Comparison of ENCODE assay signal across 24 mouse cellular contexts in genomic region chr17:40274906-40275470, GRCm38 (mm10). TPM values are rescaled to one million over a fixed set of nuclear protein-coding genes. Genes with fewer than 3 reads are reported as not detected.
DNase-seq lines count a peak whose midpoint lies in the region; ATAC-seq and TF ChIP-seq lines count a peak whose summit lies in the region.
"Had no signal": no experiment of that assay in that cellular context is flagged by ENCODE, and none has a peak within 500 bp of the region (broad histone marks: within the 10 kb centered on the region; RNA-seq: fewer than 3 reads in every experiment).

No protein-coding gene starts in this region.

- no peaks in the 10 kb centered on the region for H3K4me1 ChIP-seq in forebrain, embryonic 12.5 days
- H3K4me1 ChIP-seq in forebrain, embryonic 10.5 days = peaks cover 10% of the 10 kb centered on the region
- H3K4me1 ChIP-seq in hindbrain, postnatal 0 days (ENCODE audit: insufficient read depth, low read length) = no peaks in the 10 kb centered on the region
- H3K4me1 ChIP-seq in hindbrain, embryonic 13.5 days (replicated peaks) = no peaks in the 10 kb centered on the region
- H3K4me1 ChIP-seq: embryonic facial prominence, embryonic 13.5 days; heart, embryonic 12.5 days; hindbrain, embryonic 12.5 days; intestine, embryonic 15.5 days had no signal

- H3K4me2 ChIP-seq in forebrain, embryonic 12.5 days = no peak overlapping the region
- H3K4me2 ChIP-seq in hindbrain, postnatal 0 days (ENCODE audit: low read depth, low read length) = no peak overlapping the region
- no peak overlapping the region for H3K4me2 ChIP-seq in hindbrain, embryonic 13.5 days
- H3K4me2 ChIP-seq: embryonic facial prominence, embryonic 13.5 days; heart, embryonic 12.5 days; hindbrain, embryonic 12.5 days; intestine, embryonic 15.5 days had no signal

- H3K36me3 ChIP-seq in forebrain, embryonic 12.5 days (replicated peaks) = no peaks in the 10 kb centered on the region
- H3K36me3 ChIP-seq in forebrain, embryonic 10.5 days (replicated peaks) = no peaks in the 10 kb centered on the region
- H3K36me3 ChIP-seq in hindbrain, postnatal 0 days (ENCODE audit: insufficient read depth, low read length) = no peaks in the 10 kb centered on the region
- H3K36me3 ChIP-seq in hindbrain, embryonic 13.5 days = no peaks in the 10 kb centered on the region
- H3K36me3 ChIP-seq: embryonic facial prominence, embryonic 13.5 days; heart, embryonic 12.5 days; hindbrain, embryonic 12.5 days; intestine, embryonic 15.5 days had no signal

- DNase-seq in forebrain, embryonic 10.5 days (ENCODE audit: extremely low spot score, low spot score) = no peak
- peak; percentile 2 for DNase-seq in hindbrain, postnatal 0 days (ENCODE audit: low spot score)
- peak; percentile 46 for DNase-seq in MEL-GATA-1-ER (ENCODE audit: extremely low read depth, low read depth)
- no peak for DNase-seq in adrenal gland, postnatal 4 days (ENCODE audit: low spot score in 2 of 2)
- no peak for DNase-seq in adrenal gland, postnatal 25 days
- DNase-seq: adrenal gland, adult 8-10 months; cerebellum, adult 2 months; cerebellum, postnatal 10 days; gastrocnemius, adult 2 months; gastrocnemius, postnatal 25 days; heart, postnatal 36 days; kidney, adult 18-20 months had no signal

- TF ChIP-seq CTCF in hindbrain, postnatal 0 days (IDR thresholded peaks at IDR 0.05; ENCODE audit: low read depth) = no peak

- WGBS in forebrain, embryonic 12.5 days = 18% methylated on average over 1 of the region's 1 CpGs
- WGBS in forebrain, embryonic 10.5 days = 30% methylated on average over 1 of the region's 1 CpGs
- WGBS in hindbrain, postnatal 0 days = 34% methylated on average over 1 of the region's 1 CpGs
- 47% methylated on average over 1 of the region's 1 CpGs for WGBS in hindbrain, embryonic 13.5 days

- H3K9me3 ChIP-seq in forebrain, embryonic 12.5 days = no peaks in the 10 kb centered on the region
- no peaks in the 10 kb centered on the region for H3K9me3 ChIP-seq in forebrain, embryonic 10.5 days
- H3K9me3 ChIP-seq in hindbrain, postnatal 0 days (ENCODE audit: low read length) = no peaks in the 10 kb centered on the region
- H3K9me3 ChIP-seq in hindbrain, embryonic 13.5 days = no peaks in the 10 kb centered on the region
- H3K9me3 ChIP-seq: embryonic facial prominence, embryonic 13.5 days; heart, embryonic 12.5 days; hindbrain, embryonic 12.5 days; intestine, embryonic 15.5 days had no signal

- no peak overlapping the region for H3K9ac ChIP-seq in forebrain, embryonic 12.5 days
- H3K9ac ChIP-seq in hindbrain, postnatal 0 days (replicated peaks; ENCODE audit: low read length) = no peak overlapping the region
- H3K9ac ChIP-seq in hindbrain, embryonic 13.5 days = no peak overlapping the region
- H3K9ac ChIP-seq: embryonic facial prominence, embryonic 13.5 days; heart, embryonic 12.5 days; hindbrain, embryonic 12.5 days; intestine, embryonic 15.5 days had no signal

- H3K27ac ChIP-seq in forebrain, embryonic 12.5 days = no peak overlapping the region
- no peak overlapping the region for H3K27ac ChIP-seq in forebrain, embryonic 10.5 days
- H3K27ac ChIP-seq in hindbrain, postnatal 0 days = no peak overlapping the region
- H3K27ac ChIP-seq in hindbrain, embryonic 13.5 days = no peak overlapping the region
- H3K27ac ChIP-seq: embryonic facial prominence, embryonic 13.5 days; gastrocnemius, adult 2 months; hindbrain, embryonic 12.5 days; intestine, embryonic 15.5 days had no signal

- peak; percentile 83; the same call in 1 of the 2 replicates for ATAC-seq in forebrain, embryonic 12.5 days (ENCODE audit: low FRiP score)
- no peak for ATAC-seq in hindbrain, postnatal 0 days
- no peak for ATAC-seq in hindbrain, embryonic 13.5 days (ENCODE audit: low FRiP score)
- peak; percentile 80 to 90 for ATAC-seq in hematopoietic stem cell, adult 5-6 weeks (replicated peaks in 1 of 2; ENCODE audit: insufficient read depth in 1 of 2, low FRiP score in 2 of 2, low TSS enrichment in 1 of 2, low read depth in 1 of 2, poor library complexity in 2 of 2, severe bottlenecking in 2 of 2)
- ATAC-seq: intestine, embryonic 15.5 days had no signal

- no peak overlapping the region for H3K4me3 ChIP-seq in forebrain, embryonic 12.5 days (replicated peaks)
- no peak overlapping the region for H3K4me3 ChIP-seq in forebrain, embryonic 10.5 days
- no peak overlapping the region for H3K4me3 ChIP-seq in hindbrain, postnatal 0 days (ENCODE audit: low read length)
- H3K4me3 ChIP-seq in hindbrain, embryonic 13.5 days = no peak overlapping the region
- H3K4me3 ChIP-seq: embryonic facial prominence, embryonic 13.5 days; gastrocnemius, adult 2 months; heart, embryonic 12.5 days; hindbrain, embryonic 12.5 days; intestine, embryonic 15.5 days had no signal

- H3K27me3 ChIP-seq in forebrain, embryonic 12.5 days = no peaks in the 10 kb centered on the region
- no peaks in the 10 kb centered on the region for H3K27me3 ChIP-seq in forebrain, embryonic 10.5 days (ENCODE audit: poor library complexity, severe bottlenecking)
- H3K27me3 ChIP-seq in hindbrain, postnatal 0 days (ENCODE audit: insufficient read depth, low read length) = no peaks in the 10 kb centered on the region
- H3K27me3 ChIP-seq in hindbrain, embryonic 13.5 days = no peaks in the 10 kb centered on the region
- H3K27me3 ChIP-seq: CH12.LX; embryonic facial prominence, embryonic 13.5 days; heart, embryonic 12.5 days; hindbrain, embryonic 12.5 days; intestine, embryonic 15.5 days had no signal

RNA-seq across cellular contexts. Expression of gene Crisp3, which starts 32.9 kb away (rescaled TPM):
- polyA plus RNA-seq in forebrain, embryonic 12.5 days (2016; fragmentation: Nextera tagmentation; extraction: Ambion mirVana) = not detected in 2 replicates
- polyA plus RNA-seq in forebrain, embryonic 10.5 days (2016; fragmentation: Nextera tagmentation; extraction: Ambion mirVana) = not detected in 2 replicates
- 0.10 TPM in 1 of 2 replicates, not detected in the other for total RNA-seq in hindbrain, postnatal 0 days (2014; rRNA removed)
- 0.14 TPM in 1 of 2 replicates, not detected in the other for polyA plus RNA-seq in hindbrain, postnatal 0 days (2015; fragmentation: Nextera tagmentation; extraction: Ambion mirVana)
- polyA plus RNA-seq in hindbrain, embryonic 13.5 days (2015; fragmentation: Nextera tagmentation; extraction: Ambion mirVana) = not detected in 2 replicates
- not detected in 2 replicates for total RNA-seq in hematopoietic stem cell, adult 5-6 weeks (2017)
- not detected for total RNA-seq in adrenal gland, postnatal 4 days (2021)
- not detected in 2 replicates for total RNA-seq in adrenal gland, postnatal 25 days (2021)
- total RNA-seq: adrenal gland, adult 8-10 months; gastrocnemius, adult 2 months; gastrocnemius, postnatal 25 days; granulocyte monocyte progenitor cell, adult 5-6 weeks; heart, adult 8-10 months; heart, postnatal 36 days had no signal
- polyA plus RNA-seq: cerebellum, adult 2 months; embryonic facial prominence, embryonic 13.5 days; heart, embryonic 12.5 days; heart, embryonic 16.5 days; hindbrain, embryonic 12.5 days; intestine, embryonic 15.5 days; kidney, embryonic 14.5 days had no signal

RNA-seq across cellular contexts. Expression of gene Crisp1, which starts 44.0 kb away (rescaled TPM):
- not detected in 2 replicates for polyA plus RNA-seq in forebrain, embryonic 12.5 days (2016; fragmentation: Nextera tagmentation; extraction: Ambion mirVana)
- polyA plus RNA-seq in forebrain, embryonic 10.5 days (2016; fragmentation: Nextera tagmentation; extraction: Ambion mirVana) = not detected in 2 replicates
- total RNA-seq in hindbrain, postnatal 0 days (2014; rRNA removed) = not detected in 2 replicates
- 0.16 TPM in 1 of 2 replicates, not detected in the other for polyA plus RNA-seq in hindbrain, postnatal 0 days (2015; fragmentation: Nextera tagmentation; extraction: Ambion mirVana)
- 0.12 TPM in 1 of 2 replicates, not detected in the other for polyA plus RNA-seq in hindbrain, embryonic 13.5 days (2015; fragmentation: Nextera tagmentation; extraction: Ambion mirVana)
- not detected in 2 replicates for total RNA-seq in hematopoietic stem cell, adult 5-6 weeks (2017)
- total RNA-seq in adrenal gland, postnatal 4 days (2021) = not detected
- not detected in 2 replicates for total RNA-seq in adrenal gland, postnatal 25 days (2021)
- total RNA-seq: adrenal gland, adult 8-10 months; CH12.LX; gastrocnemius, adult 2 months; gastrocnemius, postnatal 25 days; granulocyte monocyte progenitor cell, adult 5-6 weeks; heart, adult 8-10 months; heart, postnatal 36 days had no signal
- polyA plus RNA-seq: heart, embryonic 12.5 days; heart, embryonic 16.5 days; hindbrain, embryonic 12.5 days; intestine, embryonic 15.5 days; kidney, embryonic 14.5 days had no signal

Comparison
In these comparisons a context has a peak if more than half of its experiments do, and no peak if none do; other contexts are left out.
1. ATAC-seq: peak in forebrain, embryonic 12.5 days (single experiment) and hematopoietic stem cell, adult 5-6 weeks (2 of 2); none in hindbrain, postnatal 0 days (single experiment) and hindbrain, embryonic 13.5 days (single experiment).
2. DNase-seq: peak in hindbrain, postnatal 0 days (single experiment) and MEL-GATA-1-ER (single experiment); none in forebrain, embryonic 10.5 days (single experiment), adrenal gland, postnatal 4 days (0 of 2) and adrenal gland, postnatal 25 days (single experiment).